Mouse (Mus musculus) lung, postnatal 0 days (tissue): Measurements from ENCODE around the gene Skor1. TPM values are rescaled to one million over a fixed set of nuclear protein-coding genes. Genes with fewer than 3 reads are reported as not detected.

ENCODE experiments used
- ATAC-seq: fragments of 200-750 bp; cut with Nextera tagmentation; 2 replicates; pipeline ENCODE4 v1.8.0; 2017; ENCODE audit warnings: moderate library complexity
- DNase-seq: peaks from one replicate; pipeline ENCODE4 v3.0.0-alpha.2; 2016; ENCODE audit warnings: low spot score
- H3K27ac ChIP-seq: fragments of 300-500 bp; sonication (generic); 2 replicates; pipeline ENCODE4 v1.5.1; 2014; ENCODE audit warnings: antibody characterized with exemption, mild to moderate bottlenecking, low read length, mixed read lengths
- H3K27me3 ChIP-seq: fragments of 300-500 bp; sonication (generic); replicated peaks from 2 replicates; pipeline ENCODE4 v1.6.1; 2014; ENCODE audit warnings: low read length, mixed read lengths; ENCODE audit not compliant: insufficient read depth
- H3K36me3 ChIP-seq: fragments of 300-500 bp; sonication (generic); 2 replicates; pipeline ENCODE4 v1.6.1; 2014; ENCODE audit warnings: low read length, mixed read lengths; ENCODE audit not compliant: insufficient read depth
- H3K4me1 ChIP-seq: fragments of 300-500 bp; sonication (generic); 2 replicates; pipeline ENCODE4 v1.6.1; 2014; ENCODE audit warnings: antibody characterized with exemption, low read depth, low read length, mixed read lengths; ENCODE audit not compliant: insufficient read depth
- H3K4me2 ChIP-seq: fragments of 300-500 bp; sonication (generic); replicated peaks from 2 replicates; pipeline ENCODE4 v1.6.1; 2014; ENCODE audit warnings: low read depth, mild to moderate bottlenecking, low read length, moderate library complexity, mixed read lengths
- H3K4me3 ChIP-seq: fragments of 300-500 bp; sonication (generic); 2 replicates; pipeline ENCODE4 v1.5.1; 2014; ENCODE audit warnings: low read depth, low read length
- H3K9ac ChIP-seq: fragments of 300-500 bp; sonication (generic); replicated peaks from 2 replicates; pipeline ENCODE4 v1.6.1; 2014; ENCODE audit warnings: low read depth, mild to moderate bottlenecking
- H3K9me3 ChIP-seq: fragments of 300-500 bp; sonication (generic); 2 replicates; pipeline ENCODE4 v1.6.1; 2016; ENCODE audit warnings: low read length, mixed read lengths
- CTCF ChIP-seq: IDR thresholded peaks from 2 replicates; pipeline ENCODE4 v1.5.1; 2016; ENCODE audit warnings: antibody characterized with exemption, mild to moderate bottlenecking
- EP300 ChIP-seq: IDR thresholded peaks from 2 replicates; pipeline ENCODE4 v1.6.1; 2016; ENCODE audit warnings: antibody characterized with exemption, mild to moderate bottlenecking, control low read depth
- WGBS: fragments of 180-500 bp; shearing (Covaris S2); extraction: QIAGEN DNeasy Blood & Tissue Kit; methylation state at CpG from one replicate; pipeline ENCODE4 v1.1.7; 2014; 5-methylcytosine and 5-hydroxymethylcytosine counted together
- polyA plus RNA-seq: library from polyadenylated mRNA; unstranded; fragments of >200 nt; fragmentation: Nextera tagmentation; extraction: Ambion mirVana; gene quantifications from 2 replicates; pipeline ENCODE4 v1.2.1, GENCODE M21; 2015

The Skor1 gene
- polyA plus RNA-seq, 1 experiment from 2014 or later, result 0.04 TPM

- H3K9me3 ChIP-seq, result no peaks in the 10 kb centered on the region
- ATAC-seq (peak; percentile 40; the same call in 1 of the 2 replicates), DNase-seq (peak; percentile 66)
- no peaks in the 10 kb centered on the region for H3K36me3 ChIP-seq
- H3K4me1 ChIP-seq, result peaks cover 7% of the 10 kb centered on the region; the same call in 1 of the 2 replicates
- H3K4me2 ChIP-seq, result peak overlapping the region; percentile 45
- TF ChIP-seq CTCF, result no peak
- TF ChIP-seq EP300, result no peak; the same call in 1 of the 2 replicates
- H3K9ac ChIP-seq, result no peak overlapping the region
- peak overlapping the region; percentile 68 for H3K27ac ChIP-seq
- peak overlapping the region; percentile 35 for H3K4me3 ChIP-seq
- WGBS, result 11% methylated on average over 23 of the region's 23 CpGs
- H3K27me3 ChIP-seq, result no peaks in the 10 kb centered on the region
Measured at GRCm38 (mm10) chr9:63091101-63091921, 57.5 kb downstream of the Skor1 start.

DNA sequence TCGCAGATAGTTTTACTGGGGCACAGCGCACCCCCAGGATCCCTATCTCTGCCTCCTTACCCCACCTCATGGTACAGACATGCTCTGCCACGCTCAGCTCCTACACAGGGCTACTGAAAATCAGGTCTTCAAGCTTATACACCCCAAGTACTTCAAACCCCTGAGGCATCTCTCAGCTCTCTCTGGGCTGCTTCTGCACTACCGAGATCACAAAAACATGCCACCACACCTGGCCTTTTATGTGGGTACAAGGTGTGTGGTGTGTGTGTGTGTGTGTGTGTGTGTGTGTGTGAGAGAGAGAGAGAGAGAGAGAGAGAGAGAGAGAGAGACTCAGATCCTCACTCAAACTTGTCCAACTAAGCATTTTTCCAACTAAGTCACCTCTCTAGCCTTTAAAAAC is 59.6 kb downstream of the Skor1 start:
- no peak for DNase-seq
- Histone ChIP-seq H3K4me2 (no peak overlapping the region), H3K4me1 (peaks cover 7% of the 10 kb centered on the region; the same call in 1 of the 2 replicates), H3K9ac (no peak overlapping the region), H3K4me3 (no peak overlapping the region), H3K27me3 (no peaks in the 10 kb centered on the region), H3K27ac (no peak overlapping the region), H3K36me3 (no peaks in the 10 kb centered on the region), H3K9me3 (no peaks in the 10 kb centered on the region)
- WGBS, result 95% methylated on average over 4 of the region's 4 CpGs
- ATAC-seq, result no peak
- TF ChIP-seq CTCF (no peak), EP300 (no peak)

Other genes with a start within 250 kb of the Skor1 start
- 58.1 and 59.6 TPM in 2 replicates for gene Pias1, start 161.0 kb downstream of the Skor1 start, polyA plus RNA-seq
- gene Map2k5, start 228.9 kb upstream of the Skor1 start, polyA plus RNA-seq, result 21.5 and 23.1 TPM in 2 replicates